Mouse (Mus musculus): ENCODE data around the gene Cdk5.
A peak's percentile ranks its signal among the peaks of the same experiment; 100 is the strongest.
"Not testable (repeated sequence)": the region's sequence is repeated elsewhere in the genome, so short reads cannot be mapped to it uniquely, and the experiment has no call there.

Cdk5 gene

DNA sequence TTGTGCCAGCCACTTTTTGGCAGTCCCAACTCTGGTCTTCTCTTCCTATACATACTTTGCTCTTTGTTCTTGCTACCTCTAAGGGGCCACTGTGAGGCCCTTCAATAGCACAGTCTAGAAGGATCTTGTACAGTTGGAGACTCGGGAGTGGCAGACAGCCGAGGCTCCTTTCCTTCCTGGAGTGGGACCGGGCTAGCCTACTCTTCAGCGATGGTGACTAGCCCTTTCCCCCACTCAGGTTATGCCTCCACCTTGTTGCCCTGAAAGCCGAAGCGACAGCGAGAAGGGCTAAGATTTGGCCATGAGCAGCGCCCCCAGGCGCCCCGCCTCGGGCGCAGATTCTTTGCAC is 3.9 kb upstream of the Cdk5 start:
- DNase-seq, result no peak

DNA sequence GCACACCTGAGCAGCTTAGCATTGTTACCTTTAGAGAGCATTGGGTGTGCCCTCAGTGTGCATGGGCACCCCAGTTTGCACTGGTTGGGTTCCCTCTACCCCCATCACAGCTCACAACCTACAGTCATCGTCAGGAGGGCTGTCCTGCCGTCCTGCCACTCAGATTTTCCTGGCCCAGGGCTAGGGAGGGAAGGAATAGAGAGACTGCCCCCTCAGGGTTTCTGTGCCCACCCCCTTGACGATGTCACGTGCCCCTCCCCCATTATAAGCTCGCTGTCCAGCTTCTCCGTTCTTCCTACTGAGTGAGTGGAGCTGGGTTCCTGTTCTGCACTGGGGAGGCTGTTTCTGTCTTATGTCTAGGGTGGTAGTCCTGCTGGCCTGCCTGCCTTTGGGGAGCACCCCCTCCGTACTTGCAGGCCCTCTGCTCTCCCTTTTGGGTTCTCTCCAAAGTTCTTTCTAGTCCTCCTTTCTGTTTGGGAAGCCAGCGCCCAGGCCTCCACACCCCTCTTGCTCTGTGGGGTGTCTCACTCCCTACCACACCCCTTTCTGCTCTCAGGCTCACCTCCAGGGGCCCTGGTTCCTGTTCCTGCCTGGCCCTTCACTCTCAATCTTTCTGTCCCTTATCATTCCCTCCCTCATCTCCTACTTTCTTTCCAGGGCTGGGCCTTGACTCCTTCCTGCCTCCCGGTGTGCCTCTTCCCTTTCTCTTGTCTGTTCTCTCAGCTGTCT is 3.4 kb upstream of the Cdk5 start:
- no peak for DNase-seq

DNA sequence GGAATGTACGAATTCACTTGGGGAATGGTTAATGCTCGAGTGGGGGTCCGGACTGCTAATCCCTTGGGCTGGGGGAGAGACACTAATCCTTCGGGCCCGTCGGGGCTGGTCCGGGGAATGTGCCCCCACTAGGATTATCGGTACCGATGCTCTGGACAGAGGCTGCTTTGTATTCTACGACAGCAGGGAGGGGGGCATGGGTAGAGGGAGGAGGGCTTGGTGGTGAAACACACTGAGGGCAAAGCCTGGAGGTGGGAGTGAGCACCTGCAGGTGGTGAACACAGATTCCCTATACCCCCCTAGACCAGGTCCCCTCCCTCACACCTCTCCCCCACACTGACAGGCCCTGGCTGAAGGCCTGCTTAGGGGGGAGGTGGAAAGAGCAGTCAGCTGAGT is 2.7 kb upstream of the Cdk5 start:
- peak; percentile 51 for DNase-seq

DNA sequence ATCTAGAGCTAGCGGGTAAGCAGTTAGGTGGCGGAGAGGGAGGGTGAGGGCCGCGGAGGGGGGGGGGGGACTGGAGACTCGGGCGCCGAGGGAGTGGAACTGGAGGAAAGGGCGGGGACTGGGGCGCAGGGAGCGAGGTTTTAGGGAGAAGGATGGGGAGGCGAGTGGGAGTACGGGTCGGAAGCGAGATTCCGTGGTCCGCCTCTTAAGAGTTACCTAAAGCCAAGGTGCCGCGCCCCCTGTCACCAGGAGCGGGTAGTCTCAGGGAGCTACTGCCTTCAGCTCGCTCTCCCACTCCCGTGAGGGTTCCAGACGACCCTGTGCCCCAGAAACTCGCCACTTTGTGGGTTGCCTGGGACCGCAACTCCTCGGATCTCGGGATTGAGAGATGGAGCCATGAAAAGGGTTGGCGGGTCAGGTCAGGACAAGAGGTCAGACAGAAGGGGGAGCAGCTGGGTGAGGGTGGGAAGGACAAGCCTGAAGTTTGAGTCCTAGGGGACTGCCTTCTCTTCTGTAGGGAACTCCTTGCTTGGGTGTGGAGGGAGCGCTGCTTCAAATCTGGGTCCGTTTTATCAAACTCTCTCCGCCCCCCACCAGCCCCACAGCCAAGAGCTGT is 2.2 kb upstream of the Cdk5 start:
- DNase-seq, result peak; percentile 83

DNA sequence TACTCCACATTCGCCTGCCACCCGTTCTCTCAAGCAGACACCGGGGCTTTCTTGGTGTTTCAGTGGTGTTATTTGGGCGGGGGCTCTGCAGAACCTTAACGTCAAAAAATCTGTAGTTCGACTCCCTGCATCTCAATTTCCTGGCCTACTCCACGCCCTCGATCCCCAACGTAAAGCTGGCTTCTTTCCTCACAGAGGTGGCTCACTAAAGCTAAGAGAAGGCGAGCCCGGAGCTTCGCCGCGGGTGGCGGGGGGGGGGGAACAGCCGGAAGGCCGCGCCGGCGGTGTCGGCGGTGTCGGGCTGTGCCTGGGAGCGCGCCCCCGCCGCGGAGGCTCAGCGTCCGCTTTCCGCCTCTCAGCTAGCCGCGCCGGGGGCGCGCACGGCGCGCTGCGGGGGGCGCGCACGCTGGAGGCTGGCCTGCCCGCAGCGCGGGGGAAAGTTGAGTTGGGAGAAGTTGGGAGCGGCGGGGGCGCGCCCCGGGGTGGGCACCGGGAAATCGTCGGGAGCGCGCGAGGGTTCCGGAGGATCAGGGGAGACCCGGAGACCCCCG is 1.6 kb upstream of the Cdk5 start:
- DNase-seq, result peak; percentile 91

DNA sequence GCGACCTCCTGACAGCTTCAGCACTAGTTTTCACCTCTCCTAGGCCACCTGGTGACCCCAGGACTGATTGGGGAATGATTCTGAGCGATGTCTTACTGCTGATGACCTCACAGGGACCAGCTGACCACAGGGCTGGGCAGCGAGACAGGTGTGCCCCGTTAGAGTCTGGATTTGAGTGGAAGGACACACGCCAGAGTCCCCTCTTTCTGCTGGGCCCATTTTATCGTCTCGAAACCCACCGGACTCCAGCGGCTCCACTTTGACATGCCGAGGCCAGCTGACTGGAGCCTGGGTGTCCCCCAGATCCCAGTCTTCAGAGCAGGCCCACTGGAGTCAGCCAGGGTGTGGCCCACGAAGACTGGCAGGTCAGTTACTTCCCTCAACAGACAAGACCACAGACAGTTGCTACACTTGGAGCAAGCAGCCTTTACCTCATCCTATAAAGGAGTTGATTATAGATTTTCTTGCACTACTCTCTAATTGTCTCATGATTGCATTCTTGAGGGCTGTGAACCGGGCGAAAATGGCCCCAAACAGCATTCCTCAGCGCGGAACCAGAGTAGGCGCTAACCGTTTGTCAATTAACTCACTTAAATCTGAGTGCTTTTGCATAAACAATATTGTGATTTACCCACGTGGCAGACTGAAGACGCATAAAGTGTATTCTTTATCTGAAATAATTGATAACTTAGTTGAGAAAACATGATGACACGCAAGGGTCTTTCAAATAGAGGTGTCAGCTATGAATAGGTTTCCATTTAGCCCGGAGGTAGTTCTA is 863 bp upstream of the Cdk5 start:
- DNase-seq, result no peak

DNA sequence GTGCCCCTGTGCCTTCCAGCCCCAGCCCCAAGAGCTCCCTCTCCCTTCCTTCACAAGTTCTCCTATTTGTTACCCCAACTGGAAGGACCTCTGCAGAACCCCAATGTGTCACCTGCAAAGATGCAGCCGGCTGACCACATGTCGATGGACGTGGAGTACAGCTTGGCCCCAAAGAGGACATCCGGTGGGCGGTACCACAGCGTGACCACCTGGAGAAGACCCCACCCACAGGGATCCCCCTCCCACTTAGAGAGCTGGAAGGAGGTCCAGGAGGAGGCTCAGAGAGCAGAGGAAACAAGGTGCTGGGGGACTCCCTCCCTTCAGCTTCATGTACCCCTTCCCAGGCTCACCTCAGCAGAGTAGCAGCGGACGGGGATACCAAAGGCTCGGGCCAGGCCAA is 2.9 kb downstream of the Cdk5 start:
- DNase-seq, result no peak

DNA sequence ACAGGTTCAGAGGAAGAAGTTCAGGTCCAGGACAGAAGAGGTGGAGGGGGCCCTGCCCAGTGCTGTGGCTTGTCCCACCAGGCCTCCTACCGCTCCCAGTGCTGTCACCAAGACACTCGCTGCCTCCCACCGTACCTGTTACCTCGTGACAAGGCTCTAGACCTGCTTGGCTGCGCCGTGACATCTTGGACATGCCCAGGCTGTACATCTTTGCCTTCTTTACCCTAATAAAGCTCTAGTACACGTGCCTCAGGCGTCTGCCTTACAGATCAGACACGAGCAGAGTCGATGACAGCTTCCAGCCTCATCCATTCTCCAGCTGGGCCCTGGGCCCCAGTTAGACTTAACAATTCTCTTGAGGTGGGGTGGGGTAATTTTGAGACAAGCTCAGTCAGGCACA is 5.7 kb downstream of the Cdk5 start:
- DNase-seq, result no peak

DNA sequence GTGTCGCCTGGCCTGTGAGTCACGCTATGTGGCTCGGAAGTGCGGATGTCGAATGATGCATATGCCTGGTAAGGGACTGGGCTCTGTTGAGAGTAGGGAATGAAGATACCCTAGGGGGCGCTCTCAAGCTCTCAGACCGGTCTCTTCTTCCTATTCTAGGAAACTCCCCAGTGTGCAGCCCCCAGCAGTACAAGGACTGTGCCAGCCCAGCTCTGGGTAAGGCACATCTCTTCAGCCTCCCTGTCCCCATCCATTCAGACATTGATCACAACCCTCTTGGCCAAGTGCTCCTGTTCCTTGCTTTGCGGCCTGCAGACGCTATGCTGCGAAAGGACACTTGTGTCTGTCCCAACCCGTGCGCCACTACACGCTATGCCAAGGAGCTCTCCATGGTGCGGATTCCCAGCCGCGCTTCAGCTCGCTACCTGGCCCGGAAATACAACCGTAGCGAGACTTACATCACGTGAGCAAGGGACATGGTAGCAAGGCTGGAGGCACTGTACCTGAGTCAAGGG is 7.1 kb downstream of the Cdk5 start:
- peak; percentile 84 for DNase-seq

DNA sequence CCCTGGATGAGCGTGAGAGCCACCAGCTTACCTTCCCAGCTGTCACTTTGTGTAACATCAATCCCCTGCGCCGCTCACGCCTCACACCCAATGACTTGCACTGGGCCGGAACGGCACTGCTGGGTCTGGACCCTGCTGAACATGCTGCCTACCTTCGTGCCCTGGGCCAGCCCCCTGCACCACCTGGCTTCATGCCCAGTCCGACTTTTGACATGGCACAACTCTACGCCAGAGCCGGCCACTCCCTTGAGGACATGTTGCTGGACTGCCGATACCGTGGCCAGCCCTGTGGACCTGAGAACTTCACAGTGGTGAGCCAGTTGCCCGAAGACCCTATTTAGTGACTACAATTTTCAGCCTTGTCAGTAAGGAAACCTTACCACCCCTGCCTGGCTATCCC is 9.4 kb downstream of the Cdk5 start:
- DNase-seq, result no peak

DNA sequence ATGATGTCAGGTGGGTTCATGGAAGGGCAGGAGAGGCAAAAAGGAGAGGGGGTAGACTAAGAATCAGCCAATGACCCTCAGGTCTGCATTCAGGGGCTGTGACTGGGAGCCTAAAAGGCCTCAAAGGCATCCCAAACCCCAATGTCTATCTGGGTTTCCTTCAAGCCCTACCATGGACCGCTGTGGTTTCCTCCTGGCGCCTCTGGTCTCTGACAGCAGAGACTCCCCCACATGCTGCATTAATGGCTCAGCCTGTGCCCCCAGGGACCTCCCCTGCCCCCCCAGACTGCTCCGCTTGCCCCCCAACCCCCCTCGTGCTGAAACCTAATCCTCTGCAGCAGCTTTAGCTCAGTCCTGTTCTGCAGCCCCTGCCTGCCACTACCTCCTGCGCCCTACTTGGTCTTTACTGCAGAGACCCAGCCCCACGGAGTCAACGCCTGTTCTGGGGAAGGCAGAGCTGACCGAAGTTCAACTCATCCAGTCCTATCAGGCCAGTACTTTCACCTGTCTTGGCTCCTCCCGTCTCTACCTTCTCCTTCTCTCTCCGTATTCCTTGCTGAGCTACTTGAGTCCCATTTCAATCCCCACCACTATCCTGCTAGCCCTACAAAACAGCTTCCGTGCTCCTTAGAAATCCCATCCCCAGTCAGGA is 10.2 kb downstream of the Cdk5 start, which contains the start of gene Asic3:
Gene Asic3, plus strand, starts transcription at position 351 of the 652 bp plus-strand sequence.
- no peak for DNase-seq

DNA sequence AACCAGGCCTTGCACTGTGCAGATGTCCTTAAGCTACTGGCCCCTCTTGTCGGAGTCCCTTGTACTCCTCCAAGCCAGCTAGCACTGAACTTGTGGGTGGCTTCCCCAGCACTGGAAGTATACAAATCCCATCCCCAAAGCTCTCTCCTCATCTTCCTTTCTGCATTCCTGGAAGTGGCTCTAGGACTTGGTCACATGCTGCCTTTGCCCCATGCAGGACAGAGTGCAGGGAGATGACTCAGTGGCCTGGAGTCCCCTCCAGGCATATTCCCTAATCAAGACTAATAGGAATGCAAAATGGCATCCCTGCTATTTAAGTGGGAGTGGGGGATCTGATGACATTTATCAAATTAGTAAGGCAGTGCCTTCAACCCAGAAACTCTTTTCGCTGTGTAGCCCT is 11.3 kb downstream of the Cdk5 start:
- DNase-seq, result no peak

DNA sequence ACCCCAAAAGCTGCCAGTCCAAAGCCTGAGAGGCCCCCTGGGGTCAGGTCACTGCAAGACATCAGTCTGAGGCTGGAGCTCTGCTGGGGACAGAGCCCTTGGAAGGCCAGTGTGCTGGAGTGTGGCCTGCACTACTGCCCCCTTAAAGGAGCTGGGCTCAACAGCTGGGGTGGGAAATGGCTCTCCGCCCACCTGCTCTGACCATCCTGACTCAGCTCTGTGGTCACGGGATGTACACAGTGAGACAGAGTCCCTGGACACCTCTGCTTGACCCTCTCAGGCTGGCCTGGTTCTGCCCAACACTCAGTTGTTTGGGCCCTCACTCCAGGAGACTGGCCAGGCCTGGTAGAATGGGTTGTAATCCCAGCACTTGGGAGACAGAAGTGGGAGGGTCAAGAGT is 13.9 kb downstream of the Cdk5 start:
- DNase-seq, result no peak

DNA sequence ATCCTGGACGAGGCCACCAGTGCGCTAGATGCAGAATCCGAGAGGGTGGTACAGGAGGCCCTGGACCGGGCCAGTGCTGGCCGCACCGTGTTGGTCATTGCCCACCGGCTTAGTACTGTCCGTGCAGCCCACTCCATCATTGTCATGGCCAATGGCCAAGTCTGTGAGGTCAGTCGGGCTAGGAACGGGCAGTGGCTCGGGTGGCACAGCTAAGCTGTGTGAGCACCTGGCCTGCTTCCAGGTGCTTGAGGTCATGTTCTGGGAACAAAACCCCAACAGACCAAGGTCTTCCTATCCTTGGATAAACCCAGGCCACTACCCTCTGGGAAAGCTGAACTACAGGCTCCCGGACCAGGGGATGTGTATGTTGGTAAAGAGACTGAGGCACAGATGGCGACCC is 14.7 kb downstream of the Cdk5 start:
- DNase-seq, result no peak

DNA sequence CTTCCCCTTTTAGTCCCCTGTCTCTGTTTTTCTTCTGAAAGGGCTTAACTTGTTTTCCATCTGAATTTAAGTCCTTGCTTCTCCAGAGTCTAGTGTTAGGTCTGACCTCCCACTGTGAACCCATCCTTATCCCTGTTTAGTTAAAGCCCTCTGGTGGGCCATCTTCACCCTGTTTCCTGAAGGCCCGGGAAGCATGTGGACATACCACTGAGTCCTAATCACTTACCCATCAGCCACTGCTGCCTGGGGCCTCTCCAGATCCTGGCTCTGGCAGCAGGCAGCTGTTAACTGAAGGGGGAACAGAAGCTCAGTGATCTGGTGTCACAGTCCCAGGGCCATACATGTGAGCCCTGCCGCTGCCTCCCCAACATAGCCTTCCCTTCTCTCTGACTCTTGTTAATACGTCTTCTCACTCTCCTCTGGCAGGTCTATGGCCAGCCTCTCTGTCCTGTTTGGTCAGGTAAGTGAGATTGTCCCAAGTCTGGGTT is 17.9 kb downstream of the Cdk5 start:
- DNase-seq, result no peak

DNA sequence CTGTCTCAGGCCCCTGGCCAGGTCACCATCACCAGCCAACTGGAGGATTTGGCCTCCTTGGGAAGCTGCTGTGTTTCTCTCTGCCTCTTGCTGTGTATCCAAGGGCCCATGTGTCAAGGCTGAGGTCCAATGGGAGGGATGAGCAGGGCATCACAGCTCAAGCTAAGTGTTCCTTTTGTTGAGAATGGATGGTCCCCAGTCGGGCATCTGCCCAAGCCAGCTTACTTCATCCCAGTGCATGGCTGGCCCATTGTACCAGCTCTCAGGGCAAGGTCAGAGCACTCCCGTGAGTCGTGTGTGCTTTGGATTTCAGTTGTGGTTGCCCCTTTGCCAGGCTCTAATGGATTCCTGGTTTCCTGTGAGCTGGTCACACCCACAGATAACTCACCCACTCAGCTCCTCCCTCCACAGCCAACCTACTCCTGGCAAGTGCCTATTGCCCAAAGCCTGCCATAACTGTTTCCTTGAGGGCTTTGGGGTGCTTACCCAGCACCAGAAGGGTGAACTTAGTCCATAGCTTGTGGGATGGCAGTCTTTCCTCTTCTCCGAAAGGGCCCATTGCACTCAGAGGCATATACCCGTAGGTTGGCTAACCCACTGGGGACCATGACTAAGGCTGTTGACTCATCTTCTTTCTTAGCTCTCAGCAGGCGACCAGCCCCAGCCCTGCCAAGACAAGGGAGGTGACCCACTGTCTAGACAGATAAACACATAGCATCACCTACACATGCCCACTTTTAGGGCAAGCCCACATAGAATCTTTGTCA is 18.6 kb downstream of the Cdk5 start:
- DNase-seq, result no peak

DNA sequence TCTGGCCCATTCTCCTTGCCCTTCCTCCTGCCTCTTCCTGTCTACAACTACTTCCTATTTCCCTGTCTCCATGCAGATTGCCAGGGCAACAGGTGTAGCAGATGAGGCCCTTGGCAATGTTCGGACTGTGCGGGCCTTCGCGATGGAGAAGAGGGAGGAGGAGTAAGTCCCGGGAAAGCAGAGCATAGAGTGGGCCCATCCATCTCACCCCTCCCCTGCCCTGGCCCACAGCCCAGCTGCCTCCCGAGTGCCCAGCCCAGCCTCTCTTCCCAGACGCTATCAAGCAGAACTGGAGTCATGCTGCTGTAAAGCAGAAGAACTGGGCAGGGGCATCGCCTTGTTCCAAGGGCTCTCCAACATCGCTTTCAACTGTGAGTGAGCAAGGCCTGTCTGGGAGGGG is 21.4 kb downstream of the Cdk5 start:
- no peak for DNase-seq

DNA sequence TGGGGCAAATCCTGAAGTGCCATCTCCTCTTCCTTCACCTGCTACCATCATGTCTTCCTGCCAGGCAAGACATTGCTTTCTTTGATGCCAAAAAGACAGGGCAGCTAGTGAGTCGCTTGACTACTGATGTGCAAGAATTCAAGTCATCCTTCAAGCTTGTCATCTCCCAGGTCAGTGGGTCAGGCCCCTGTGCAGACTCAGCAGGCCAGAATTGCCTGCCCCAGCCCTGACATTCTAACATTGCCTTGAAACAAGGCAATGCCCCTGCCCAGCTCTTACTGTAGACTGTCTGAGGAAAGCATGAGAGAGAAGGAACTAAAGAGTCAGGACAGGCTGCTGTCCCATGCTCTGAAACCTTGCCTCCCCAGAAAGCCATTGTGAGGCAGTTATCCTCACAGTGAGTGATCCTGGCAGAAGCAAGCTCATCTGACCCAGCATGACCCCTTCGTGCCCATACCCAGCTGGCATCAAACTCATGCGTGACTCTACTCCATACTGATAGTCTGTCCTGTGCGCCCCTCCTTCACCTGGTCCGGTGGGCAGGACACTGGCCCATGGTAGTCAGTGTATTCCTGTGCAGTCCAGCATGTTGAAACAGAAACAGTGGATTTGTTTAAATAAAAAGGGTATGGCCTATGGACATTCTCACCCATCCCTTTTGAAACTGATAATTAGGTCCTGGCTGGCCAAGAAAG is 22.3 kb downstream of the Cdk5 start:
- no peak for DNase-seq

DNA sequence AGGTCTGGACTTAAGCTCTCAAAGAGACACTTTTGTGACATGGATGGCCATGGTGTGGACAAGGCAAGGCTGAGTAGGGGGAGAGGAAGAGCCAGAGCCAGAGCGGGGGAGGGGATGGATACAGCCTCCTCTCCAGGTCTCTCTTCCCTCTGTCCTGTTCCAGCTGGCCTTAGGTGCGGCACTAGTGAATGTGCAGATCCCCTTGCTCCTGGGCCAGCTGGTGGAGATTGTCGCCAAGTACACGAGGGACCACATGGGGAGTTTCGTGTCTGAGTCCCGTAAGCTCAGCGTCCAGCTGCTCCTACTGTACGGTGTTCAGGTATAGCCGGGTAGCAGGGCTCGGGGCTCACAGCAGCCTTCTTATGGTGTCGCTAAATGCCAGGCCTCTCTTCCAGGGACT is 23.0 kb downstream of the Cdk5 start:
- no peak for DNase-seq

DNA sequence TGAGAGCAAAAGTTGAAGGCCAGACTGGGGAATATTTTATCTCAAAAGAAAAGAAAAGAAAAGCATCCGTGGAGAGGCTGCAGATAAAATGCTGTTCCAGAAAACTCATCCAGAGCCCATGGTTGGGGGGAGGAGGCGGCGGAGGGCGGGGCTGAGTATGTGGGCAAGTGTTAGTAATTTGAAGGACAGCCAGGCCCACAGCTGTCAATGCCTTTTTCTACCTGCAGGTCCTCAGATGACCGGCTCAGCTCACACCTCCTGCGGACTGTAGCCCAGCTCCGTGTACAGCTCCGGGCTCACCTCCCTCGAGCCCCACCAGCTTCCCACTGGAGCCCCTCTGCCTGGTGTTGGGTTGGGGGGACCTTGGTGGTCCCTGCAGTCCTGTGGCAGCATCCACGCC is 23.6 kb downstream of the Cdk5 start:
- DNase-seq, result no peak

DNA sequence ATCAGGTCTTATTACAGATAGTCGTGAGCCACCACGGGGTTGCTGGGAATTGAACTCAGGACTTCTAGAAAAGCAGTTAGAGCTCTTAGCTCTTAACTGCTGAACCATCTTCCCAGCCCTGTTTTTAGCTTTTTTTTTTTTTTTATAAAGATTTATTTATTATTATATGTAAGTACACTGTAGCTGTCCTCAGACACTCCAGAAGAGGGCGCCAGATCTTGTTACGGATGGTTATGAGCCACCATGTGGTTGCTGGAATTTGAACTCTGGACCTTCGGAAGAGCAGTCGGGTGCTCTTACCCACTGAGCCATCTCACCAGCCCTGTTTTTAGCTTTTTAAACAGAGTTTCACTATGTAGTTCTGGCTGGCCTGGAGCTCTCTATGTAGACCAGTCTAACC is 27.1 kb downstream of the Cdk5 start:
- DNase-seq, result not testable (repeated sequence)

All from thymus, postnatal 14 days (tissue).